Mouse (Mus musculus) bone marrow macrophage, adult 2 months (primary cell): ENCODE measurements at regions not wholly inside any gene's neighbourhood (a gene's known extent, or its start where the extent isn't known, plus 50 kb on each side); places are given as distances from the start of the nearest gene placed in this dataset.

ENCODE experiments used
- CTCF ChIP-seq: IDR thresholded peaks from 2 replicates; pipeline ENCODE4 v1.5.1; 2012; ENCODE audit warnings: low read depth, mild to moderate bottlenecking, low read length, moderate library complexity
- POLR2A ChIP-seq: IDR thresholded peaks from 2 replicates; pipeline ENCODE4 v1.6.1; 2012; ENCODE audit warnings: mild to moderate bottlenecking, low read depth, low read length, borderline replicate concordance

- TF ChIP-seq CTCF (peak; percentile 45; the same call in 1 of the 2 replicates), POLR2A (no peak)
These were observed 153.2 kb downstream of the Gm10260 start for GRCm38 (mm10) chr13:97607221-97607723.
